Mouse (Mus musculus) brain, embryonic 14.5 days (tissue): ENCODE results near the gene Fblim1.

ENCODE experiments used
- CTCF ChIP-seq: fragments of 200-500 bp; IDR thresholded peaks from 2 replicates; pipeline ENCODE4 v1.5.1; 2012; ENCODE audit warnings: inconsistent platforms, mild to moderate bottlenecking, moderate library complexity, borderline replicate concordance; ENCODE audit not compliant: insufficient read depth, insufficient read length; ENCODE audit errors: extremely low read depth
- POLR2A ChIP-seq: fragments of 200-500 bp; IDR thresholded peaks from 2 replicates; pipeline ENCODE4 v1.6.1; 2012; ENCODE audit warnings: mild to moderate bottlenecking, inconsistent platforms, borderline replicate concordance; ENCODE audit not compliant: poor library complexity, insufficient read depth, insufficient read length, severe bottlenecking; ENCODE audit errors: extremely low read depth

DNA sequence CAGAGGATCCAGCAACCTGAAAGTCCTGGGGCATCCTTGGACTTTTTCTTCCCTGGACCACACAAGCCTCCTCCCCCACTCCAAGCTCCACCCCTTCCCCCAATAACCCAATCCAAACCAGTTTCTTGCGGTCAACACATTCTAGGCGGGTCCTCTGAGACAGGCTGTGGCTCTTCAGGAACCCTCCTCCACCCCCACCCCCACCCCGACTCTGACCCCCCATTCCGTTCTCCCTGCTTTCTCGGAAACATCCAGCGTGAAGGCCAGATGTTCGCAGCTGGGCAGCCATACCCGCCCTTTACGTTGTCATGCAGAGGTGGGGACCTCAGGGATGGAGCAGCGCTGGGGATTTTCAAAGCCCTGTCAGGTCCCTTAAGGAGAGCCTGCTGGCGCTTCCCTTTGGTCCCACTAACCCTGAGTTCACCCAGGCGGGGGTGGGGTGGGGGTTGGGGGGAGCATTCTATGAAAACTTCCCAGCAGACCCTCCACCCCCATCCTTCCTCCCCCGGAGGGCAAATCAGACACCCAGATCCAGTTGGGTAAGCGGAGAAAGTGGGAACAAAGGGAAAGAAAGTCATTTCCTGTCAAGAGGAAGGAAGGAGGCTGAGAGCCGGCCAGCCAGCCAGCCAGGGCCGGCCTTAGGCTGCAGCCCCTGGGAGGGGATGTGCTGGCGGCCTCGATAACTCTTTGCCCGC, 7.5 kb downstream of the Fblim1 start:
- no peak for TF ChIP-seq CTCF
- no peak for TF ChIP-seq POLR2A
